Mouse (Mus musculus) small intestine, adult 2 months (tissue): Measurements from ENCODE around the gene Rbbp7.

Source experiments
- CTCF ChIP-seq: fragments of 200-500 bp; IDR thresholded peaks from 2 replicates; pipeline ENCODE4 v1.5.1; 2012; ENCODE audit warnings: low read depth, mild to moderate bottlenecking, control low read depth, inconsistent platforms, low read length, moderate library complexity, mixed read lengths; ENCODE audit not compliant: insufficient replicate concordance, insufficient read length; ENCODE audit errors: extremely low read depth
- POLR2A ChIP-seq: fragments of 200-500 bp; IDR thresholded peaks from 2 replicates; pipeline ENCODE4 v1.6.1; 2012; ENCODE audit warnings: low read depth, mild to moderate bottlenecking, control low read depth, inconsistent platforms, low read length, moderate library complexity

GRCm38 (mm10) chrX:162727367-162727777, 32.8 kb upstream of the Rbbp7 start:
- no peak for TF ChIP-seq POLR2A
- no peak for TF ChIP-seq CTCF
